Mouse (Mus musculus) cerebellum, postnatal 25 days (tissue): ENCODE measurements around the gene Fryl.
A peak's percentile ranks its signal among the peaks of the same experiment; 100 is the strongest.

Experiments used
- DNase-seq, 2 experiments: peaks; one replicate each; pipeline ENCODE4 v3.0.0; 2021; ENCODE audit warnings: mixed read lengths in 2 of 2

The Fryl gene

GRCm38 (mm10) chr5:73256352-73257065 lies at the start of gene Fryl:
Gene Fryl, minus strand, starts transcription at chr5:73256619.
- DNase-seq = peak; percentile 94 to 99

- DNase-seq = no peak
These were observed 48.1 kb upstream of the Fryl start for GRCm38 (mm10) chr5:73304507-73304906.

- DNase-seq = no peak
These were observed 45.3 kb upstream of the Fryl start for GRCm38 (mm10) chr5:73301601-73302307.

GRCm38 (mm10) chr5:73295916-73296315 lies 39.5 kb upstream of the Fryl start:
- DNase-seq = no peak

- DNase-seq = no peak
These were observed 38.6 kb upstream of the Fryl start for GRCm38 (mm10) chr5:73295016-73295415.

GRCm38 (mm10) chr5:73293458-73293827 lies 37.0 kb upstream of the Fryl start:
- DNase-seq = no peak

GRCm38 (mm10) chr5:73292502-73293457 lies 36.4 kb upstream of the Fryl start, which contains the start of gene Ociad1:
Gene Ociad1, plus strand, starts transcription at chr5:73292784.
- DNase-seq = peak; percentile 95 to 97

GRCm38 (mm10) chr5:73289900-73290299 lies 33.5 kb upstream of the Fryl start:
- DNase-seq = no peak

- no peak for DNase-seq
These were observed 30.2 kb upstream of the Fryl start for GRCm38 (mm10) chr5:73286603-73287002.

GRCm38 (mm10) chr5:73285470-73285978 lies 29.1 kb upstream of the Fryl start:
- DNase-seq = no peak

GRCm38 (mm10) chr5:73284046-73284445 lies 27.6 kb upstream of the Fryl start:
- DNase-seq = no peak

GRCm38 (mm10) chr5:73280567-73280850 lies 24.1 kb upstream of the Fryl start:
- DNase-seq = no peak

GRCm38 (mm10) chr5:73279732-73280566 lies 23.5 kb upstream of the Fryl start:
- DNase-seq = no peak

GRCm38 (mm10) chr5:73279190-73279589 lies 22.8 kb upstream of the Fryl start:
- no peak for DNase-seq

GRCm38 (mm10) chr5:73274941-73275340 lies 18.5 kb upstream of the Fryl start:
- DNase-seq = no peak

- no peak for DNase-seq
These were observed 16.8 kb upstream of the Fryl start for GRCm38 (mm10) chr5:73273171-73273570.

GRCm38 (mm10) chr5:73270612-73271011 lies 14.2 kb upstream of the Fryl start:
- no peak for DNase-seq

- DNase-seq = no peak
These were observed 12.3 kb upstream of the Fryl start for GRCm38 (mm10) chr5:73268636-73269213.

- DNase-seq = no peak
These were observed 9.0 kb upstream of the Fryl start for GRCm38 (mm10) chr5:73265460-73265859.

- no peak for DNase-seq
These were observed 7.7 kb upstream of the Fryl start for GRCm38 (mm10) chr5:73264122-73264521.

- no peak for DNase-seq
These were observed 1.3 kb upstream of the Fryl start for GRCm38 (mm10) chr5:73257723-73258122.

- DNase-seq = no peak
These were observed 677 bp upstream of the Fryl start for GRCm38 (mm10) chr5:73257096-73257495.
